ENCODE assay signal across 20 mouse cellular contexts in the genomic region with DNA sequence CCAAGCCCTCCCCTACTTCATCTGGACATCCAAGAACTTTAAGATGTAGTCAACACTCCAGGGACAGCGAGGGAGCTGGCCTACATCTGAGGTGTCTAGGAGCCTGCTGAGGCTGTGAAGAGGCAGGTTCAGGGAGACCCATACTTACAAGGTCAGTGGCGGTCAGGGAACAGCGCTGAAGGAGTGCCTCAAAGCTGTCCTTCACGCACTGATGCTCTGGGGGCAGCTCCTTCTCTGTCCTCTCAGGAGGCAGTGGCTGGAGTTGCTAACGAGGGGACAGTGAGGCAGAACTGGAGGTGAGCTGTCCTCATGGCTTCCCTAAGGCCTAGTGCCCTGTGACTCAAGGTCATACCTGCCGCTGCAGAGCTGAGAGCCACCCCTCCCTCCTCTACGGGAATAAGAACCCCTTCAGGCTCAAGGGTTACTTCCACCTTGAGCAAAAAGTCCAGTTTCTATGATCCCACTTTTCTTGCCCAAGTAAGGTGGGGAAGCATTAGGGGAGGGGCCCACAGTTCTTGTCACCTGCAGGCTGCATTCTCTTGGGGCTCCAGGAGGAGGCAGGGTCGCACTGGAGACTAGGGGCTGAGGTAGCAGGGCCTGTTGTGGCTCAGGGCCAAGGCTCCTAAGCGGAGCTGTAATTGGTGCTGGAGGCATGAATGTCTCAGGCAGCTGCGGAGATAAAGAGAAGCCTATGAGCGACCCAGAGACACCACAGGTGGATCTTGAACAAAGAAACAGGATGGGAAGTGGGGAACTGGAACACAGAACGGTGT. TPM values are rescaled to one million over a fixed set of nuclear protein-coding genes. Genes with fewer than 3 reads are reported as not detected.
DNase-seq lines count a peak whose midpoint lies in the region; ATAC-seq and TF ChIP-seq lines count a peak whose summit lies in the region.
"Had no signal": no experiment of that assay in that cellular context is flagged by ENCODE, and none has a peak within 500 bp of the region (broad histone marks: within the 10 kb centered on the region; RNA-seq: fewer than 3 reads in every experiment).

No protein-coding gene starts in this region.

- 61% methylated on average over 12 of the region's 12 CpGs for WGBS in heart, postnatal 0 days
- 58% methylated on average over 12 of the region's 12 CpGs for WGBS in kidney, embryonic 15.5 days

- H3K4me2 ChIP-seq in heart, postnatal 0 days (ENCODE audit: low read depth, low read length) = no peak overlapping the region
- H3K4me2 ChIP-seq in kidney, embryonic 15.5 days = no peak overlapping the region
- H3K4me2 ChIP-seq: embryonic facial prominence, embryonic 12.5 days; midbrain, embryonic 13.5 days had no signal

- no peak overlapping the region for H3K27ac ChIP-seq in heart, postnatal 0 days (ENCODE audit: low read depth)
- H3K27ac ChIP-seq in kidney, embryonic 15.5 days = peak overlapping the region; percentile 32; the same call in 1 of the 2 replicates
- H3K27ac ChIP-seq: embryonic facial prominence, embryonic 12.5 days; gastrocnemius, adult 2 months; midbrain, embryonic 13.5 days had no signal

- no peak for TF ChIP-seq EP300 in heart, postnatal 0 days (IDR thresholded peaks at IDR 0.05; ENCODE audit: low read depth)

- H3K9ac ChIP-seq in heart, postnatal 0 days (replicated peaks; ENCODE audit: low read depth, low read length) = no peak overlapping the region
- no peak overlapping the region for H3K9ac ChIP-seq in kidney, embryonic 15.5 days
- H3K9ac ChIP-seq: embryonic facial prominence, embryonic 12.5 days; midbrain, embryonic 13.5 days had no signal

- H3K36me3 ChIP-seq in heart, postnatal 0 days (replicated peaks; ENCODE audit: control insufficient read depth, insufficient read depth, low read length) = no peaks in the 10 kb centered on the region
- H3K36me3 ChIP-seq in kidney, embryonic 15.5 days = no peaks in the 10 kb centered on the region
- H3K36me3 ChIP-seq: embryonic facial prominence, embryonic 12.5 days; G1E; midbrain, embryonic 13.5 days had no signal

- H3K9me3 ChIP-seq in heart, postnatal 0 days (replicated peaks; ENCODE audit: control insufficient read depth, low read length) = no peaks in the 10 kb centered on the region
- H3K9me3 ChIP-seq in kidney, embryonic 15.5 days (replicated peaks) = no peaks in the 10 kb centered on the region
- H3K9me3 ChIP-seq: embryonic facial prominence, embryonic 12.5 days; G1E; midbrain, embryonic 13.5 days had no signal

- H3K4me3 ChIP-seq in heart, postnatal 0 days (ENCODE audit: low read depth, low read length) = no peak overlapping the region
- no peak overlapping the region for H3K4me3 ChIP-seq in kidney, embryonic 15.5 days (replicated peaks)
- H3K4me3 ChIP-seq: embryonic facial prominence, embryonic 12.5 days; gastrocnemius, adult 2 months; midbrain, embryonic 13.5 days had no signal

- no peaks in the 10 kb centered on the region for H3K4me1 ChIP-seq in heart, postnatal 0 days (ENCODE audit: control insufficient read depth, insufficient read depth)
- H3K4me1 ChIP-seq in kidney, embryonic 15.5 days = peaks cover 68% of the 10 kb centered on the region

- ATAC-seq in heart, postnatal 0 days (ENCODE audit: insufficient read depth, low read depth) = 0 out of 2 replicates have a peak, but pooled peaks have one; percentile 32
- 0 out of 2 replicates have a peak, but pooled peaks have one; percentile 15 for ATAC-seq in kidney, embryonic 15.5 days (replicated peaks; ENCODE audit: low FRiP score)
- ATAC-seq: midbrain, embryonic 13.5 days had no signal

- no peak for DNase-seq in heart, postnatal 0 days (ENCODE audit: low spot score)
- no peak for DNase-seq in heart, adult 9 months (ENCODE audit: low spot score in 2 of 2)
- DNase-seq in lung, postnatal 10 days = peak; percentile 46
- no peak for DNase-seq in lung, postnatal 36 days
- DNase-seq in thymus, postnatal 14 days = peak; percentile 80
- no peak for DNase-seq in gastrocnemius, postnatal 25 days
- no peak for DNase-seq in spleen, postnatal 36 days (ENCODE audit: low spot score in 2 of 2)
- DNase-seq: cerebellum, adult 18-20 months; right cerebral cortex, postnatal 25 days had no signal

- TF ChIP-seq CTCF in heart, postnatal 0 days (IDR thresholded peaks at IDR 0.05; ENCODE audit: low read depth) = peak; percentile 25; the same call in 1 of the 2 replicates

- H3K27me3 ChIP-seq in heart, postnatal 0 days (ENCODE audit: control insufficient read depth, insufficient read depth, low read length) = peaks cover 23% of the 10 kb centered on the region
- H3K27me3 ChIP-seq in kidney, embryonic 15.5 days = peaks cover 30% of the 10 kb centered on the region; the same call in 1 of the 2 replicates

RNA-seq across cellular contexts. Expression of a gene that starts 24.9 kb away (rescaled TPM):
- 0.27 TPM in 1 of 2 replicates, not detected in the other for total RNA-seq in heart, postnatal 0 days (2014; rRNA removed; ENCODE audit: low replicate concordance)
- not detected in 2 replicates for polyA plus RNA-seq in heart, postnatal 0 days (2015; fragmentation: Nextera tagmentation; extraction: Ambion mirVana)
- 2.6 and 3.4 TPM in 2 replicates for polyA plus RNA-seq in kidney, embryonic 15.5 days (2015; fragmentation: Nextera tagmentation; extraction: Ambion mirVana)
- total RNA-seq in gastrocnemius, postnatal 25 days (2021) = not detected
- total RNA-seq: gastrocnemius, adult 2 months; hematopoietic stem cell, adult 5-6 weeks; liver, adult 2 months had no signal
- polyA plus RNA-seq: G1E; liver, adult 2 months; stomach, embryonic 16.5 days had no signal

RNA-seq across cellular contexts. Expression of a gene that starts 27.5 kb away (rescaled TPM):
- total RNA-seq in heart, postnatal 0 days (2014; rRNA removed; ENCODE audit: low replicate concordance) = 4.2 and 5.5 TPM in 2 replicates
- polyA plus RNA-seq in heart, postnatal 0 days (2015; fragmentation: Nextera tagmentation; extraction: Ambion mirVana) = 1.6 and 1.8 TPM in 2 replicates
- polyA plus RNA-seq in kidney, embryonic 15.5 days (2015; fragmentation: Nextera tagmentation; extraction: Ambion mirVana) = 1.1 and 1.3 TPM in 2 replicates
- total RNA-seq in gastrocnemius, postnatal 25 days (2021) = 10 to 100 TPM; 15.5 to 17.5 TPM

RNA-seq across cellular contexts. Expression of a gene that starts 34.4 kb away (rescaled TPM):
- total RNA-seq in heart, postnatal 0 days (2014; rRNA removed; ENCODE audit: low replicate concordance) = not detected in 2 replicates
- polyA plus RNA-seq in heart, postnatal 0 days (2015; fragmentation: Nextera tagmentation; extraction: Ambion mirVana) = not detected in 2 replicates
- not detected in 2 replicates for polyA plus RNA-seq in kidney, embryonic 15.5 days (2015; fragmentation: Nextera tagmentation; extraction: Ambion mirVana)
- total RNA-seq in gastrocnemius, postnatal 25 days (2021) = not detected
- total RNA-seq: adrenal gland, postnatal 10 days; G1E; gastrocnemius, adult 2 months; hematopoietic stem cell, adult 5-6 weeks; layer of hippocampus, postnatal 10 days; liver, adult 2 months had no signal
- polyA plus RNA-seq: embryonic facial prominence, embryonic 12.5 days; G1E; liver, adult 2 months; midbrain, embryonic 13.5 days; neural tube, embryonic 14.5 days had no signal

RNA-seq across cellular contexts. Expression of a gene that starts 37.1 kb away (rescaled TPM):
- 1,695 and 1,852 TPM in 2 replicates for total RNA-seq in heart, postnatal 0 days (2014; rRNA removed; ENCODE audit: low replicate concordance)
- 2,183 and 2,286 TPM in 2 replicates for polyA plus RNA-seq in heart, postnatal 0 days (2015; fragmentation: Nextera tagmentation; extraction: Ambion mirVana)
- 599 and 609 TPM in 2 replicates for polyA plus RNA-seq in kidney, embryonic 15.5 days (2015; fragmentation: Nextera tagmentation; extraction: Ambion mirVana)
- total RNA-seq in gastrocnemius, postnatal 25 days (2021) = 1,000 to 10,000 TPM; 1,010 to 1,034 TPM

RNA-seq across cellular contexts. Expression of a gene that starts 44.5 kb away (rescaled TPM):
- 10.5 and 16.9 TPM in 2 replicates for total RNA-seq in heart, postnatal 0 days (2014; rRNA removed; ENCODE audit: low replicate concordance)
- 14.4 and 15.9 TPM in 2 replicates for polyA plus RNA-seq in heart, postnatal 0 days (2015; fragmentation: Nextera tagmentation; extraction: Ambion mirVana)
- polyA plus RNA-seq in kidney, embryonic 15.5 days (2015; fragmentation: Nextera tagmentation; extraction: Ambion mirVana) = 32.4 and 32.5 TPM in 2 replicates
- total RNA-seq in gastrocnemius, postnatal 25 days (2021) = 10 to 100 TPM; 86.7 to 94.7 TPM

Comparison
In these comparisons a context has a peak if more than half of its experiments do, and no peak if none do; other contexts are left out.
1. DNase-seq: peak in lung, postnatal 10 days (single experiment) and thymus, postnatal 14 days (single experiment); none in heart, postnatal 0 days (single experiment), heart, adult 9 months (0 of 2), lung, postnatal 36 days (single experiment), gastrocnemius, postnatal 25 days (single experiment) and spleen, postnatal 36 days (0 of 2).